Mouse (Mus musculus) midbrain, embryonic 14.5 days (tissue): ENCODE results near the gene Zfp1. TPM values are rescaled to one million over a fixed set of nuclear protein-coding genes. Genes with fewer than 3 reads are reported as not detected.

Source experiments
- ATAC-seq: fragments of 200-750 bp; cut with Nextera tagmentation; 2 replicates; pipeline ENCODE4 v1.8.0; 2017; ENCODE audit warnings: moderate number of reproducible peaks, moderate library complexity; ENCODE audit not compliant: low FRiP score, low TSS enrichment
- DNase-seq: peaks from one replicate; pipeline ENCODE4 v3.0.0-alpha.2; 2015
- H3K27ac ChIP-seq: fragments of 300-500 bp; sonication (generic); replicated peaks from 2 replicates; pipeline ENCODE4 v1.5.1; 2014; ENCODE audit warnings: mild to moderate bottlenecking, low read depth, low read length, moderate library complexity
- H3K27me3 ChIP-seq: fragments of 300-500 bp; sonication (generic); 2 replicates; pipeline ENCODE4 v1.6.1; 2014; ENCODE audit warnings: low read length, control low read depth, mixed read lengths; ENCODE audit not compliant: control insufficient read depth, insufficient read depth
- H3K36me3 ChIP-seq: fragments of 300-500 bp; sonication (generic); 2 replicates; pipeline ENCODE4 v1.6.1; 2014; ENCODE audit warnings: low read length, control low read depth; ENCODE audit not compliant: control insufficient read depth, insufficient read depth
- H3K4me1 ChIP-seq: fragments of 300-500 bp; sonication (generic); 2 replicates; pipeline ENCODE4 v1.6.1; 2014; ENCODE audit warnings: mild to moderate bottlenecking, antibody characterized with exemption, low read length, control low read depth; ENCODE audit not compliant: control insufficient read depth, insufficient read depth
- H3K4me2 ChIP-seq: fragments of 300-500 bp; sonication (generic); 2 replicates; pipeline ENCODE4 v1.6.1; 2014; ENCODE audit warnings: mild to moderate bottlenecking, low read length, moderate library complexity
- H3K4me3 ChIP-seq: fragments of 300-500 bp; sonication (generic); replicated peaks from 2 replicates; pipeline ENCODE4 v1.5.1; 2014; ENCODE audit warnings: low read depth, low read length
- H3K9ac ChIP-seq: fragments of 300-500 bp; sonication (generic); replicated peaks from 2 replicates; pipeline ENCODE4 v1.6.1; 2014; ENCODE audit warnings: mild to moderate bottlenecking, low read length, moderate library complexity
- H3K9me3 ChIP-seq: fragments of 300-500 bp; sonication (generic); 2 replicates; pipeline ENCODE4 v1.6.1; 2016; ENCODE audit warnings: low read length, control low read depth, mixed read lengths; ENCODE audit not compliant: control insufficient read depth
- WGBS: fragments of 180-500 bp; shearing (Covaris S2); extraction: QIAGEN DNeasy Blood & Tissue Kit; methylation state at CpG from one replicate; pipeline ENCODE4 v1.1.7; 2014; 5-methylcytosine and 5-hydroxymethylcytosine counted together
- polyA plus RNA-seq: library from polyadenylated mRNA; unstranded; fragments of >200 nt; fragmentation: Nextera tagmentation; extraction: Ambion mirVana; gene quantifications from 2 replicates; pipeline ENCODE4 v1.2.1, GENCODE M21; 2014

The Zfp1 gene
- polyA plus RNA-seq, 1 experiment from 2014 or later, result 33.8 TPM

- Histone ChIP-seq H3K27me3 (no peaks in the 10 kb centered on the region), H3K4me2 (no peak overlapping the region), H3K4me3 (no peak overlapping the region), H3K9me3 (no peaks in the 10 kb centered on the region), H3K9ac (no peak overlapping the region), H3K36me3 (no peaks in the 10 kb centered on the region), H3K27ac (no peak overlapping the region), H3K4me1 (no peaks in the 10 kb centered on the region)
- no peak for DNase-seq
- ATAC-seq, result no peak
- 86% methylated on average over 7 of the region's 7 CpGs for WGBS
Observed at GRCm38 (mm10) chr8:111695441-111695840, 52.2 kb downstream of the Zfp1 start.

- no peak overlapping the region for H3K4me3 ChIP-seq
- WGBS, result 81% methylated on average over 10 of the region's 10 CpGs
- H3K9ac ChIP-seq, result no peak overlapping the region
- no peak for ATAC-seq
- H3K4me1 ChIP-seq, result no peaks in the 10 kb centered on the region
- DNase-seq, result no peak
- H3K9me3 ChIP-seq, result no peaks in the 10 kb centered on the region
- no peaks in the 10 kb centered on the region for H3K36me3 ChIP-seq
- H3K27me3 ChIP-seq, result no peaks in the 10 kb centered on the region
- H3K4me2 ChIP-seq, result no peak overlapping the region
- no peak overlapping the region for H3K27ac ChIP-seq
Observed at GRCm38 (mm10) chr8:111697655-111698054, 54.5 kb downstream of the Zfp1 start.

- WGBS, result 39% methylated on average over 1 of the region's 1 CpGs
- ATAC-seq (no peak), DNase-seq (no peak)
- Histone ChIP-seq H3K4me2 (no peak overlapping the region), H3K36me3 (no peaks in the 10 kb centered on the region), H3K4me3 (no peak overlapping the region), H3K27ac (no peak overlapping the region), H3K9me3 (no peaks in the 10 kb centered on the region), H3K27me3 (no peaks in the 10 kb centered on the region), H3K9ac (no peak overlapping the region), H3K4me1 (no peaks in the 10 kb centered on the region)
Observed at GRCm38 (mm10) chr8:111699035-111699434, 55.8 kb downstream of the Zfp1 start.

- no peaks in the 10 kb centered on the region for H3K4me1 ChIP-seq
- DNase-seq (no peak), ATAC-seq (no peak)
- no peak overlapping the region for H3K27ac ChIP-seq
- H3K9ac ChIP-seq, result no peak overlapping the region
- no peaks in the 10 kb centered on the region for H3K9me3 ChIP-seq
- no peaks in the 10 kb centered on the region for H3K27me3 ChIP-seq
- no peaks in the 10 kb centered on the region for H3K36me3 ChIP-seq
- 81% methylated on average over 3 of the region's 3 CpGs for WGBS
- no peak overlapping the region for H3K4me3 ChIP-seq
- no peak overlapping the region for H3K4me2 ChIP-seq
Observed at GRCm38 (mm10) chr8:111700201-111700600, 57.0 kb downstream of the Zfp1 start.

- no peak overlapping the region for H3K4me3 ChIP-seq
- no peak overlapping the region for H3K4me2 ChIP-seq
- DNase-seq (no peak), ATAC-seq (no peak)
- H3K4me1 ChIP-seq, result no peaks in the 10 kb centered on the region
- H3K9me3 ChIP-seq, result no peaks in the 10 kb centered on the region
- H3K9ac ChIP-seq, result no peak overlapping the region
- no peaks in the 10 kb centered on the region for H3K36me3 ChIP-seq
- no peak overlapping the region for H3K27ac ChIP-seq
- H3K27me3 ChIP-seq, result no peaks in the 10 kb centered on the region
- 91% methylated on average over 5 of the region's 5 CpGs for WGBS
Observed at GRCm38 (mm10) chr8:111700740-111701139, 57.5 kb downstream of the Zfp1 start.

- WGBS, result 87% methylated on average over 9 of the region's 9 CpGs
- H3K4me1 ChIP-seq, result no peaks in the 10 kb centered on the region
Observed at GRCm38 (mm10) chr8:111701380-111701779, 58.2 kb downstream of the Zfp1 start.

GRCm38 (mm10) chr8:111704585-111704984 lies 61.4 kb downstream of the Zfp1 start:
- Histone ChIP-seq H3K4me3 (no peak overlapping the region), H3K4me2 (no peak overlapping the region), H3K4me1 (no peaks in the 10 kb centered on the region), H3K27me3 (no peaks in the 10 kb centered on the region), H3K9ac (no peak overlapping the region), H3K36me3 (peaks cover 12% of the 10 kb centered on the region), H3K9me3 (no peaks in the 10 kb centered on the region), H3K27ac (no peak overlapping the region)
- DNase-seq, result no peak
- 94% methylated on average over 12 of the region's 12 CpGs for WGBS
- ATAC-seq, result no peak

More at GRCm38 (mm10) chr8:111701380-111701779, 58.2 kb downstream of the Zfp1 start:
- Histone ChIP-seq H3K27me3 (no peaks in the 10 kb centered on the region), H3K9ac (no peak overlapping the region), H3K9me3 (no peaks in the 10 kb centered on the region), H3K36me3 (no peaks in the 10 kb centered on the region), H3K4me2 (no peak overlapping the region), H3K27ac (no peak overlapping the region), H3K4me3 (no peak overlapping the region)
- DNase-seq (no peak), ATAC-seq (no peak)

- ATAC-seq (no peak), DNase-seq (no peak)
- no peaks in the 10 kb centered on the region for H3K27me3 ChIP-seq
- no peak overlapping the region for H3K9ac ChIP-seq
- peaks cover 18% of the 10 kb centered on the region for H3K36me3 ChIP-seq
- H3K27ac ChIP-seq, result no peak overlapping the region
- H3K4me3 ChIP-seq, result no peak overlapping the region
- no peak overlapping the region for H3K4me2 ChIP-seq
- 80% methylated on average over 3 of the region's 3 CpGs for WGBS
- H3K4me1 ChIP-seq, result no peaks in the 10 kb centered on the region
- no peaks in the 10 kb centered on the region for H3K9me3 ChIP-seq
Observed at GRCm38 (mm10) chr8:111705222-111705621, 62.0 kb downstream of the Zfp1 start.

GRCm38 (mm10) chr8:111705699-111706098 lies 62.5 kb downstream of the Zfp1 start:
- no peaks in the 10 kb centered on the region for H3K4me1 ChIP-seq
- DNase-seq, result no peak
- peaks cover 23% of the 10 kb centered on the region for H3K36me3 ChIP-seq
- 66% methylated on average over 5 of the region's 5 CpGs for WGBS
- ATAC-seq, result no peak
- H3K27ac ChIP-seq, result no peak overlapping the region
- H3K9ac ChIP-seq, result no peak overlapping the region
- no peak overlapping the region for H3K4me3 ChIP-seq
- H3K9me3 ChIP-seq, result no peaks in the 10 kb centered on the region
- H3K4me2 ChIP-seq, result no peak overlapping the region
- no peaks in the 10 kb centered on the region for H3K27me3 ChIP-seq
